Mouse (Mus musculus) c-Kit-positive CD71-negative TER-119-negative erythroid progenitor cells, embryonic 14.5 days (primary cell): ENCODE measurements around the gene Tent4a.

ENCODE experiments used
- DNase-seq: peaks from one replicate; pipeline ENCODE4 v3.0.0-alpha.2; 2013; ENCODE audit warnings: low read depth

The Tent4a gene

GRCm38 (mm10) chr13:69460635-69461465 is 73.6 kb downstream of the Tent4a start:
- DNase-seq = no peak

GRCm38 (mm10) chr13:69459657-69460458 is 74.6 kb downstream of the Tent4a start:
- DNase-seq = no peak

GRCm38 (mm10) chr13:69458891-69459290 is 75.5 kb downstream of the Tent4a start:
- no peak for DNase-seq

GRCm38 (mm10) chr13:69458461-69458860 is 76.0 kb downstream of the Tent4a start:
- DNase-seq = no peak

- DNase-seq = no peak
These were observed 77.3 kb downstream of the Tent4a start for GRCm38 (mm10) chr13:69457105-69457504.

GRCm38 (mm10) chr13:69456641-69457040 is 77.8 kb downstream of the Tent4a start:
- no peak for DNase-seq

GRCm38 (mm10) chr13:69455476-69456175 is 78.8 kb downstream of the Tent4a start:
- DNase-seq = no peak
